Mouse (Mus musculus): ENCODE data around the gene Safb.

DNA sequence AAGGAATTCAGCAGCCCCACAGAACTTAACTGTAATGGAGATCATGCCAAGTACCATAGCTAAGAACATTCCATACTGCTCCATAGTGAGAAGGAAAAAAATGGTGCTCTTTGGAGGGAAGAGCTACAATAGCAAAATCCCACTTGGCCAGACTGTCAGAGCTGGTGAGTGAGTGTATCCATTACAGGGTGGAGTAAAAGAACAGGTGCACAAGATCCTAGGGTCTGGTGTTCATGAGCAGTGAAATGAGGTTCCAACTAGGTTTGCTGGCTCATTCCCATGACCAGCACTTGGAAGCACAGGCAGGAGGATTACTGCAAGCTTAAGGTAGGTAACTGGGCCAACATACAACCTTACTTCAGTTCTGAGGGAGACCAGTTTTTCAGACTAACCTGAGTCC lies 7.9 kb downstream of the Safb start:
- TF ChIP-seq POLR2A (IDR thresholded peaks at IDR 0.05; ENCODE audit: extremely low read depth, insufficient read depth, low read length), result no peak
- TF ChIP-seq CTCF (IDR thresholded peaks at IDR 0.05; ENCODE audit: low read depth, low read length), result no peak

Data from liver, adult 2 months (tissue).